Mouse (Mus musculus): ENCODE measurements at regions not wholly inside any gene's neighbourhood (a gene's known extent, or its start where the extent isn't known, plus 50 kb on each side); places are given as distances from the start of the nearest gene placed in this dataset.

DNA sequence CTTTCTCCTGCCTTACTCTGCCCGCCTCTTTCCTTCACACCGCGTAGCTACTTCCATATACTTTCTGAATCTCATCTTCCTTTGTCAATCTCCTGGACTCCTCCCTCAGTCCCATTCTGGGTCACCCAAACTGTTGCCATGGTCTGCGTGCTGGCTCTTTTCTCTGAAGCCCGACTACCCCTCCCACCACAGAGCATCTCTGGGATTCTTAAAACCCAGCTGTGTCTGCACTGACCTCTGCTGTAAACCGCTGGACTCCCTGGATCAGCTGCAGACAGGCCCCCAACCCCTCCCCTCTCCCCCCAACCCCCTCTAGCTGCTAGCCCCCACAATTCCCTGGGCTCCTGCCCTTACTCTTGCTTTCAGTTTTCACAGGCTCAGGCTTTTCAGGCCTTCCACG, 136.4 kb downstream of the Fam43a start:
- no peak for DNase-seq (ENCODE audit: low spot score)

DNA sequence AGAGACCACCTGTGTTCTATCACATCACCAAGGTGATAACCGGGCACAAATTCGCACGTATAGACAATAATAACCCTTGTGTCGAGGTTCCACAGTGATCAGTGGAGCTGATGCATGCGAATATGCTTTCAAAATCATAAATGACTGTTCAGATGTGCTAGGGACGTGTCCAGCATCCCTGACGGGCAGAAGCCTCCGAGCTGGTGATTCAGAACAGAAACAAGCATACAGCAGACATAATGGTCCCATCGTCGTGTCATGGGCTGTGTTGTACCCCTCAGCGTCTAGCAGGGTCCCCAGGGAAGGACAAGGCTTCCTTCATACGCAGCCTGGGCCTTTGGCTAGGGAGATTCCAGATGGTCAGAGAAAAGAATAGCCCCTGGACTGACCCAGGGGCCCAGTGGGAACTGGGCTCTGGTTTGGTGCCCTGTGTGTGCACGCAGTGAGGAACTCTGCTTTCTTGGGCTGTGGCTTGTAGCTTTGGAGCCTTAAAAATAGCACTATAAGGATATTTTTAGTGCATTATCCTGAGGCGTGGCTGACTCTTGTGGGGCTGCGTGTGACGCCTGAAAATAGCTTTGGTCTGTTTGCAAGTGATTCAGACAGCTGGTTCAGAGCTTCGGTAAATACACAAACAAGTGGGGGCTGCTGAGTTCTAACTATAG, 137.3 kb downstream of the Fam43a start:
- no peak for DNase-seq (ENCODE audit: low spot score)

- DNase-seq (ENCODE audit: low spot score) = no peak
These were observed 138.0 kb downstream of the Fam43a start for GRCm38 (mm10) chr16:30737524-30737923.

DNA sequence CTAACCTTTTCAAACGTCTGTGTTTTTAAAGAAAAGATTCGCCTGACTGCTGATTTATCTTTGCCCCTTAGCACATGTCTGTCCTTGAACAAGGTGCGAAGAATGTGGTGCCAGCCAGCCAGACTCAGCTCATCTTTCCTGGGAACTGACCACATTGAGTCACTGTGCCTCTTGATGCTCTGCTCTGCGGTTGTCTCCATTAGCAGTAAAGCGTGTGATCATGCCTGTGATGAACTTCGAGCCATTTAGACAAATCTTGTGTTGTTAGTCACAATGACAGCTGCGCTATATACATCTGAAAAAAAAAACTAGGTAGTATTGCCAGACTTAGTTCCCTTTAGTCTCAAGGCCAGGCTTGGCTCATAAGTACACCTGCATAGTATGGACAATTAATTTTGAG, 140.1 kb downstream of the Fam43a start:
- DNase-seq (ENCODE audit: low spot score) = no peak

- no peak for DNase-seq (ENCODE audit: low spot score)
These were observed 141.7 kb downstream of the Fam43a start for GRCm38 (mm10) chr16:30741192-30741591.

- DNase-seq (ENCODE audit: low spot score) = no peak
These were observed 143.0 kb downstream of the Fam43a start for GRCm38 (mm10) chr16:30742474-30742873.

- no peak for DNase-seq (ENCODE audit: low spot score)
These were observed 144.0 kb downstream of the Fam43a start for GRCm38 (mm10) chr16:30743566-30743965.

DNA sequence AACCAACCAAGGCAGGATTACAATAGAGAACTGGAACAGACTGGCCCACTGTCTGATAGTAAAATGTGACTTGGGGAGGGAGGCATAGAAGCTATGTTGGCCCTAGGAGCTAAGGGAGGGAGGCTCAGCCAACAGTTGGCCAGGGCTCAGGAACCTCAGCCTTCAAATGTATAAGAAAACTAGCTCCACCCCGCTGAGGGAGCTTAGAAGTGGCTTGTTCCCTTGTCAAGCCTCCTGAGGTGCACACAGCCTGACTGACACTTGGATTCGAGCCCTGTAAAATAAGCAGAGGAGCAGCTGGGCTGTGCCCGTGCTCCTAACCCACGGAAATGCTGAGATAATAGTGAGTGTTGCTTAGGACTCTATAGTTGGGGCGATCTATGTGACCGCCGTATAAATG, 144.7 kb downstream of the Fam43a start:
- no peak for DNase-seq (ENCODE audit: low spot score)

DNA sequence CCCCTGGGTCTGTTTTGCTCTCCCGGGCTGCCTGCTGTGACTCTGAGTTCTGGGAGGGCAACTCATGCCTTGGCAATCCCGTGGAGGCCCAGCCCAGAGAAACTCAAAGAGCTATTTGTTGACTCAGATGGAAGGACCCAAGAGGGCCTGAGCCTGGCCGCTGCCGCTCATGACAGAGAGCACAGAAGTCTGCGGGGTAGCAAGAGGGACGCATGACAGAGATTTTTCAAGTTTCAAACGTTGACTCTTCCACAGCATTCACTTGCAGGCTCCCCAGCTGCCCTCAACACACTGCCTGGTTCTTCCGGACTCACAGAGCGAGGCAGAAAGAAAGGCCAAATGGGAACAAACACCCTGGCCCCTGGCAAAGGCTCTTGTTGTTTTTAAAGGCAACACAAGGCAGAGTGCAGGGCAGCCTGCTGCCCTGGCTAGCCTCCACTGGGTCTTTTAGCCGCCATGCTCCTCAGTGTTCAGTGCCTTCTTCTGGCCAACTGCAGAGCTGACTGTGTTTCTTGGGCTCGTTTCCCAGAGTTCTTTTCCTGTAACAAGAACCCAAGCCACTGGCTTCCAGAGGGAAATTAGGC, 146.2 kb downstream of the Fam43a start:
- peak; percentile 9 for DNase-seq (ENCODE audit: low spot score)

DNA sequence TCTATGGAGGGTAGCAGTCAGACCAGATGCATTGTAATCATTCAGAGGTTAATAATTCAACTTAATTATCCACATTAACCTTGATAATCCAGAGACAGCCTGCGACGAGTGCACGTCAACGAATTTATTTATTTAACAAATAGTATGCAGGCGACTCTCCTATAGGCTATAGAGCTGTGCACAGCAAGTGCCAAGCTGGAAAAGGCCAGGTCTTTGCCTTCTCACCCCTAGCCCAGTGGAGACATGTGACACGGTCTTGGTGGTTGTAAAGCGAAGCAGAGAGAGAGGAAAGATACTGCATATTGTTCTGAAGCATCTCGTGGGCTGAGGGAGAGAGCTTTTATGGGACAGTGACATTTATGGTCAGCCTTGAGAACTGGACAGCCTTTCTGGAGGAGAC, 146.7 kb downstream of the Fam43a start:
- no peak for DNase-seq (ENCODE audit: low spot score)

DNA sequence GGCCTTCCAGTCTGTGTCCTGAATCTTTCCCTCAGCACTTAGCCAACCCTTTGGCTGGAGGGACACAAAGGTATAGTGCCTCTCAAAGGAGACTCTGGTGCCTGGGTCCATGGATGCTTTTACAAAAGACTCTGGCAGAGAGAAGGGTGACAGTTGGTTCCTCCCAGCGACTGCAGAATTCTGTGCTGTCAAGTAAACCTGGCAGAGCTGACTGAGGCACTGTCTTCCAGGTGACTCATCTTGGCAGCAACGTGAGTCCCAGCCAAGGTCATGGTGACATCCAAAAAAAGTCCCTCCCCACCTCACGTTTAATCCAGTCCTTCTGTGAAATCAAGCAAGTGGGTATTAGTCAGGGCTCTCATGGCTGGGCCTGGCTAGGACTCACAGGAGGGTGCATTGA, 150.3 kb downstream of the Fam43a start:
- DNase-seq (ENCODE audit: low spot score) = no peak

GRCm38 (mm10) chr16:30755771-30756170, 156.2 kb downstream of the Fam43a start:
- no peak for DNase-seq (ENCODE audit: low spot score)

GRCm38 (mm10) chr16:30756678-30757077, 157.2 kb downstream of the Fam43a start:
- DNase-seq (ENCODE audit: low spot score) = no peak

- no peak for DNase-seq (ENCODE audit: low spot score)
These were observed 158.0 kb downstream of the Fam43a start for GRCm38 (mm10) chr16:30757556-30757955.

- no peak for DNase-seq (ENCODE audit: low spot score)
These were observed 158.5 kb downstream of the Fam43a start for GRCm38 (mm10) chr16:30758041-30758440.

DNA sequence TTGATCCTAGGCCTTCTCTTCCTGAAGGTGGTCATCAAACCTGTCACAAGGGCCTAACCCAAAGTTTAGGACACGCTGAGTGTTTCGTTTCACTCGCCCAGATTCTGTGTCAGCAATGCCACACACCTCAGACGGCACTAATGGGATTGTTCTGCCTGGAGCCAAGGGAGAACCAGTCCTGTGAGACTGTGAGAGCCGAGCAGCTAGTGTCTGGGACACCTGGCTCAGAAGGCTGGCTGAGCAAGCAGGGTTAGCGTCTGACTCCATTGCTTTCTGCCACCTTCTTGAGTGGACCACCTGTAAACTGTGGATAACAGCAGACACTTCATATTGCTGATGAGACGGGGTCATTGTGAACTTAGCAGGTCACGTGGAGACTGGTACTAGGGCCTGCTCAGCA, 160.0 kb downstream of the Fam43a start:
- DNase-seq (ENCODE audit: low spot score) = no peak

- no peak for DNase-seq (ENCODE audit: low spot score)
These were observed 161.7 kb downstream of the Fam43a start for GRCm38 (mm10) chr16:30761201-30761710.

DNA sequence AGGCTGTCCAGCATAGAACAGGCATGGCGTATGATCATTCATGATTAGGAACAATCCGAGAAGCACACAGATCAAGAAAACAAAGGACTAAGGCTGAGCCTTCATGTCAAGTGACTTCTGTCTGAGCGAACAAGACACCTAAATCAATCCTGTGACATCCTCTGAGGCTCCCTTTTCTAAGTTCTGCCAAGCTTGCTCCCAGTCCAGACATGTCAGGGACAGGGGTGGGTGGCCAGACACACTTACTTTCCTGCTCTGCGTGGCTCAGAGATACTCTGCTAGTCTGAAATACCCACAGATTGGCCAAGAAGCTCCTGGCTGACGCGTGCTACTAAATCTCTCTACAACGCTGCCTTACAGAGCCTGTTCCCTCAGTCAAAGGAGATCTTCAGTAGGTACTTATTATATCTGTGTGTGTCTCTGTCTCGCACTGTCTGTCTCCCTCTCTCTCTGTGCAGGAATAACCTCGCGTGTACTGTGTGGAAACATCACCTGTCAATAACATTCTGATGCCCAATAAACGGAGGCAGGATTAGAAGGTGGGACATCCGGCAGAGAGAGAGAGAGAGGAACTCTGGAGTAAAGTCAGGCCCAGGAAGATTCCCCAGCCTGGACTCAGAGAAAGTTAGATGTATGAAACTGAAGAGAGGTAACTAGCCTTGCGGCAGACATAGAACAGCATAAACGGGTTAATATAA, 163.5 kb downstream of the Fam43a start:
- no peak for DNase-seq (ENCODE audit: low spot score)

- no peak for DNase-seq (ENCODE audit: low spot score)
These were observed 166.1 kb downstream of the Fam43a start for GRCm38 (mm10) chr16:30765591-30765990.

GRCm38 (mm10) chr16:30769007-30769442, 169.5 kb downstream of the Fam43a start:
- DNase-seq (ENCODE audit: low spot score) = no peak

- no peak for DNase-seq (ENCODE audit: low spot score)
These were observed 169.9 kb downstream of the Fam43a start for GRCm38 (mm10) chr16:30769467-30769866.

- no peak for DNase-seq (ENCODE audit: low spot score)
These were observed 173.3 kb downstream of the Fam43a start for GRCm38 (mm10) chr16:30772802-30773201.

- no peak for DNase-seq (ENCODE audit: low spot score)
These were observed 175.6 kb downstream of the Fam43a start for GRCm38 (mm10) chr16:30774951-30775661.

Measured in urinary bladder, postnatal 14 days (tissue).